Mouse (Mus musculus): Measurements from ENCODE around the gene Atg4d. TPM values are rescaled to one million over a fixed set of nuclear protein-coding genes. Genes with fewer than 3 reads are reported as not detected.
"Not testable (repeated sequence)": the region's sequence is repeated elsewhere in the genome, so short reads cannot be mapped to it uniquely, and the experiment has no call there.

The Atg4d gene
- polyA plus RNA-seq (2012; rRNA removed), result 93.2 and 106 TPM in 2 replicates

DNA sequence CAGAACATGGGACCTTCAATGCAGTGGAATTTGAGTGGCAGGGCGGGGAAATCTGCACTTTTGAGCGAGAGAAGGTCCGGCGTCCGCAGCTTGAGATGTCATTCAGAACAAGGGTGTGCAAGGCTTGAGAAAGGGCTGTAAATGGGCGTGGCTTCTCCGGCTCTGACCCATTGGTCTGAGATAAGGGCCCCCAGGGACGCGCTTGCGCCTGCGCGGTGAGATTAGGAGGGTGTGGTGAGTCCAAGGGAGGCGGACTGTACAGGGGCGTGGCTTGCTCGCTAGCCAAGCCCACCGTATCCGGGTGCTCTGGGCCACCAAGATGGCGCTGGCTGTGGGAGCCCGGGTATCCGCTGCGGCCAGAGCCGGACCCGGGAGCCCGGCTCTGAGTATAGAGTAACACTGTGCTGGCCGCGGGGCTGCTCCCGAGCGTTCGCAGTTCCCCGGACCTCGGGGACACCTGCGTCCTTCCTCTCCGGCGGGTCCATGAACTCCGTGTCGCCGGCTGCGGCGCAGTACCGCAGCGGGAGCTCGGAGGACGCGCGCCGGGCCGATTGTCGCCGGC, at the start of gene Atg4d:
Gene Atg4d, plus strand, starts transcription at position 294 of the 562 bp plus-strand sequence.
- under 1% methylated on average over 49 of the region's 49 CpGs for WGBS
- DNase-seq (ENCODE audit: low read depth, low spot score), result peak; percentile 100

DNA sequence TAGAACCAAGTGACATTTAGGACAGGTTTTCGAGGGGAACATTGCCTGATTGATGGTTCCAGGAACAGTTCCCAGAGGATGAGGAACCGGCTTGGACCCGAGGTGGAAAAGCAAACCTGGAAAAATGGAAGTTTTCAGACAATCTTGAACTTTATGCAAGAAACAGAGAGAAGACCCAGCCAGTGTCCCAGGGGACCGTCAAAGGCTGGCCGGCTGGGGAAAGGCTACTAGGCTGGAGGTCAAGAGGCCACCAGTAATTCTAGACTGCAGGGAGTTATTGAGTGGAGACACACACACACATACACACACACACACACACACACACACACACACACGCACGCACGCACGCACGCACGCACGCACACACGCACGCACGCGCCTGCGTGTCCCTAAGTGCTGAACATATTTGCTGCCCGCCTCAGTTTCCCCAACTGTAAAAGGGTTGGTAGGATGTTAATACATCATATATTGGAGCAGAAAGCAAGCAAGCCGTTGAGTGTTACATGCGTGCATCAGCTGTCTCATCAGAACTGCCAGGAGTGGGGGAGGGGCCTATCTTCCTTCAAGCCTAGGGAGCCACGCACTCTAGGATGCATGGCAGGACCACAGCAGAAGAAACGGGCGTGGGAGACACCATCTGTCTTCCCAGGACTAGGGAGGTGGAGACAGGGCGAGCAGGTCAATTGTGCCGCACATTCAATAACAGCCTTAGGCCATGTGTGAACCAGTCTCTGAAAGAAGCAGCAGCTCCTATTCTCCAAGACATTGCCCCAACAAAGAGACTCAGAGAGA, 48.8 kb upstream of the Atg4d start:
- 69% methylated on average over 25 of the region's 25 CpGs for WGBS
- no peak for DNase-seq (ENCODE audit: low read depth, low spot score)

DNA sequence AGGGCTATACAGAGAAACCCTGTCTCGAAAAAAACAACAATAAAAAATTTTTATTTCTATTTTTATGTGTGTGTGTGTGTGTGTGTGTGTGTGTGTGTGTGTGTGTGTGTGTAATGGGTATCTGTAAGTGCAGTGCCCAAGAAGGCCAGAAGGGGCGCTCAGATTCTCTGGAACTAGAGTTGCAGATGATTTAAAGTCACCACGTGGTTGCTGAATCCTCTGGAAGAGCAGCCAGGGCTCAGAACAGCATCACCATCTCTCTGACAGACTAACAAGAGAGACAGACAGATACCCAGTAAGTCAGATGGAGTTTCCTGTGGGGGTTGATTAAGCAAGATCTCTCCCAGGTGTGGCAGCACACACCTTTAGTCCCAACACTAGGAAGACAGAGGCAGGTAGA, 45.3 kb upstream of the Atg4d start:
- DNase-seq (ENCODE audit: low read depth, low spot score), result no peak
- WGBS, result 47% methylated on average over 3 of the region's 3 CpGs

DNA sequence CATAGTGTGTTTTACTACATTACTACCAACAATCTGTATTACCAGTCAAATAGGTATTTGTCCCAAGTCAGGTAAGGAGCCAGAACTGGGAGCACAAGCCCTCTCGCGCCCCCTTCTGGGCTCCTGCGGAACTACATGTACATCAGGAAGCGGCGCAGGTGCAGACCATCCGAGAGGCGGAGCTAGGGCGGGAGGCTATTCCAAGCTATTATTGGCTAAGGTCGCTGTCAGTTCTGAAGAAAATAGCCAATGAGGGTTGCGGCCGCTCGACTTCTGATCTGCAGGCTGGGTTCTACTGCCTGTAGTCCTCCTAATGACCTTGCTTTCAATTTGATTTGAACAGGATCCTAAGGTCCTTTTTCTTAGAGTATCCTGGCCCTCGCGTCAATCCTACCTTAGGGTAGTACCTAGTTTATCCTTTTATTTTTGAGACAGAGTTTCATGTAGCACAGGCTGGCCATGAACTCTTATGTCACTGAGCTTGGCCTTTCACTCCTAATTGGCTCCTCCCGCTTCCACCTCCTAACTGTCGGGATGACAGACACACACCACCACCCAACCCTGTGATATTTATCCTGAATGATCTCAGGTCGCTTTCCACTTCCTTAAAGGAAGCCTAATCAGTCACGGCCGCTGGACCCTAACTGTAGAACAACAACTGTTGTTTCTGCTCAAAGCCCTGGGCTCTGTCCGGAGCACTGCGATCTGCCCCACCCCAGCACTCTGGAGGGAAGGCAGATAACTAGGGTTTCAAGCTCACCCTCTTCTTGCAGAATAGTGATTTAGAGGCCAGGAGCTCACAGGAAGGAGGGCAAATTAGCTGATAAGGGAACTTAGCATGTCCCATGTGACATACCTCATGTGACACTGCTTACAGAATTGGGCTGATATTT, 44.4 kb upstream of the Atg4d start:
- peak; percentile 87 for DNase-seq (ENCODE audit: low read depth, low spot score)
- 4% methylated on average over 21 of the region's 21 CpGs for WGBS

DNA sequence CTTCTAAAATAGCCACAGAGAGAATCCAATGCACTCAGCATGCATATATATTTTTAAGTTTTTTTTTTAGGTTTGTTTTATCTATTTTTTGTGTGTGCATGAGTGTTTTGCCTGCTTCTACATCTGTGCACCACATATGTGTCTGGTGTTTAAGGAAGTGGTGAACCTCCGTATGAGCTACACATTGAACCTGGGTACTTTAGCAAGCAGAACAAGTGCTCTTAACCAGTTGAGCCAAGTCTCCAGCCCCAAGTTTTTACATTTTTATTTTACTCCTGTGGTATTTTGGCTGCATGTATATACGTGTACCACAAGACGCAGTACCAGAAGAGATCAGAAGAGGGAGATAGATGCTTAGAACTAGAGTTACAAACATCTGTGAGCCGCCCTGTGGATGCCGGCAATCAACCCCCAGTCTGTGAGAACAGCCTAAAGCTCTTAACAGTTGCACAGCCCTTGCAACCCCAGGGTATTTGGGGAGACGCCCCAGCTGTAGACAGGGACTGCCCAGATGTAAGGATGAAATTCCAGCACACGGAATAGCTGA, 43.6 kb upstream of the Atg4d start:
- peak; percentile 76 for DNase-seq (ENCODE audit: low read depth, low spot score)
- 11% methylated on average over 7 of the region's 7 CpGs for WGBS

DNA sequence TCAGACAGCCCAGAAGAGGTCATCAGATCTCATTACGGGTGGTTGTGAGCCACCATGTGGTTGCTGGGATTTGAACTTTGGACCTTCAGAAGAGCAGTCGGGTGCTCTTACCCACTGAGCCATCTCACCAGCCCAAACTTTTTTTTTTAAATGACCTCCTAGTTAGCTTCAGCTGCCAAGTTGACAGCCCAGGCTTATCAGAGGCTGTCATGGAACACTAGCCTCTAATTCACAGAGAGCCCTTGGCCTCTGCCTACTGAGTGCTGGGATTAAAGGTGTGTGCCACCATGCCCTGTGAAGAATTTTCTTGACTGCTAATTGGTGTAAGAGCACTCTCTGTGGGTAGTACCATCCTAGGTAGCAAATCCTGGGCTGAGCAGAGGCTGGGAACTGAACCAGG, 41.6 kb upstream of the Atg4d start:
- WGBS, result 44% methylated on average over 2 of the region's 2 CpGs
- DNase-seq (ENCODE audit: low read depth, low spot score), result not testable (repeated sequence)

DNA sequence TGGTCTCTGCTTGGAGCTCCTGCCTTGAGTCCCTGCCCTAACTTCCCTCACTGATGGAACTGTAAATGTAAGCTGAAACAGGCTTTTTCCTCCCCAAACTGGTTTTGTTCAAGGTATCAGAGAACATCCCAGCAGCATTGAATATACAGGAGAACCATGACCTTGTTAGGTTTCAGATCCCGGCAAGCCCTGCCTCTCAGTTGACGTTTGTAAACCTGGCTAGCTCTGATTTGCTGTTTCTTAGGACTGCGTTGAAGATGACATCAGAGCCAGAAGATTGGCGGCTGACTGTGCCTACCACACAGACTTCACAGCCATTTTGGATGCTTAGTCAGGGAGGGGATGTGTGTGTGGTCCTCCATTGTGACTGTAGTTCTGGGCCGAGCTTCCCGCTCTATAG, 41.2 kb upstream of the Atg4d start:
- WGBS, result 97% methylated on average over 6 of the region's 6 CpGs
- no peak for DNase-seq (ENCODE audit: low read depth, low spot score)

DNA sequence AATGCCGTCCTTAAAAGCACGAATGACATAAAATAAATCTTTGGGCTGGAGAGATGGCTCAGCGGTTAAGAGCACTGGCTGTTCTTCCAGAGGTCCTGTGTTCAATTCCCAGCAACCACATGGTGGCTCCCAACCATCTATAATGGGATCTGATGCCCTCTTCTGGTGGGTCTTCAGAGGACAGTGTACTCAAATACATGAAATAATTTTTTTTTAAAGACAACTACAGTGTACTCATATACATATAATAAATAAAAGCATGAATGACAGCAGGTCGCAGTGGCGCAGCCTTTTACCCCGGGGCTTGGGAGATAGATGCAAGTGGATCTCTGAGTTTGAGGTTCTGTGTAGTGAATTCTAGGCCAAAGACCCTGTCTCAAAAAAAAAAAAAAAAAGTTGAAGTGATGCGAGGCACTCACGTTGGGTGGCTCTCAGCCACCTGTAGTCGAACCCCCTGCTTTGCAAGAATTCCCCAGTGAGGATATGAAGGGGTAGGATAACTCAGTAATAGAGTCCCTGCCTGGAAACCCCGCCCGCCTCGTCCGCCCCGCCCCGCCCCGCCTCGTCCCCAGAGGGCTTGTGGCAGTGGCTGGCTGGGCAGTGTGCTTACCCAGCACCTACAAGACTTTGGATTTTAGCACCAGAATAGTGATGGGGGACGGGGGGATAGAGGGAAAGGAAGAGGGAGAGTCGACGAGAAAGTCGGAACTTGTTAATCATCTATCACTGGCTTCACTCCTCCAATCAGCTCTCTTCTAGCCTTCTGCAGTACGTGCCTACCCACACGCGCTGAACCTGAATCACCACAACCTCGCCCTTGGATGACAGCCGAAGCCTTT, 40.3 kb upstream of the Atg4d start:
- 17% methylated on average over 26 of the region's 26 CpGs for WGBS
- DNase-seq (ENCODE audit: low read depth, low spot score), result no peak

DNA sequence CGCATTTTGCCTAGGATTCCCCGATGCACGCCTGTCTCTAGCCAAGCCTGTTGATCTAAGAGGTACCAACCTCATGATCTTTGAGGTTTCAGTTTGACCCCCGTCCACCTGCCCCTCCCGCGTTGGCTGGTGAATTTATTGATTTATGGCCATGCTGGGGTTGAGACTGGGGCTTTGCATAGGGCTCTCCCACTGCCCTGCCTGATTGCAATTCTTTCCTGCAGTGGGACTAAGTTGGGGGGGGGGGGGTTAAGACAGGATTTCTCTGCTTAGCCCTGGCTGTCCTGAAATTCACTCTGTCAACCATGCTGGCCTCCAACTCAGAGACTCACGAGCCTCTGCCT, 39.7 kb upstream of the Atg4d start:
- DNase-seq (ENCODE audit: low read depth, low spot score), result no peak
- WGBS, result 4% methylated on average over 7 of the region's 7 CpGs

DNA sequence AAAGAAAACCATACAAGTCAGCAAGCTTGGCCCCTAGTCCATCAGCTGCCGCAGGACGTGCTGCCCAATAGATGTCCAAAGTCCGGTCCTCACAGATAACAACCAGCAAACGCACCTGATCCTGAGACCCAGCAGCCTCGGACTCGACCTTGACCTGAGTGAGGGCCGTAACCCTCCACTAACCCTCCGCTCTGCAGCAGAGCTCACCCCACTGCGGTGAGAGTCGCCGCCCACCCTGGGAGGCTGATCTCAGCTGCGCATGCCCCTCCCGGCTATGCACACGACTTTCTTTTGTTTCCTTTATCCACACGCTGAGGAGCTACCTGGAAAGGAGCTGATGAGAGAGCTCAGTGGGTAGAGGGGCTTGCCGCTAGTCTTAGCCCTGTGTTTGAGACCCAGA, 37.8 kb upstream of the Atg4d start:
- 10% methylated on average over 16 of the region's 16 CpGs for WGBS
- no peak for DNase-seq (ENCODE audit: low read depth, low spot score)

DNA sequence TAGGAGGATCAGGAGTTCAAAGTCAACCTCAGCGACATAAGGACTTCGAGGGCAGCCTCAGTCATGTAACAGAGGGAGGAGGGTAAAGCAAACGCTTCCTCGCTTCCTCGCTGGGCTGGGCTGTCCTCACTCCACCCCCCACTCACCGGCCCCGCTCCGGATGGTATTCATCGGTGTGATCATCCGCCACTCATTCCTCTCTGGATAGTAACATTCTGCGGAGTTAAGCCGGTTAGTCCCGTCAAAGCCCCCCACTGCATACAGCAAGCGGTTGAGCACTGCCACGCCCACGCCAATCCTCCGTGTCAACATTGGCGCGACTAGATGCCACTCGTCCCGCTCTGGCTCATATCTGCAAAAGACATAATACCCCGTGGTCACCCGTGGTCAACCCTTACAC, 33.5 kb upstream of the Atg4d start:
- 66% methylated on average over 23 of the region's 23 CpGs for WGBS

DNA sequence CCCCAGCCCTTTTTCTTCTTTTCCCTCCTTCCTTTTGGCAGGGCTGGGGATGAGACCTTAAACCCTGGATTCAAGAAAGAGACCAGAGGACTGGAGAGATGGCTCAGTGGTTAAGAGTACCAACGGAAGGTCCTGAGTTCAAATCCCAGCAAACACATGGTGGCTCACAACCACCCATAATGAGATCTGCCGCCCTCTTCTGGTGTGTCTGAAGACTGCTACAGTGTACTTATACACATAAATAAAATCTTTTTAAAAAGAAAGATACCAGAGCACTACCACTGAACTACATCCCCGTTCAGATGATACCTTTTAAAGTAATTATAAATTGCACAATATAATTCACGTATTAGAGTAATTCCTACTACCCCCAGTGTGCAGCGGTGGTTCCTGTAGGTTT, 32.2 kb upstream of the Atg4d start:
- WGBS, result 89% methylated on average over 5 of the region's 5 CpGs
- no peak for DNase-seq (ENCODE audit: low read depth, low spot score)

More for the DNA sequence above, 33.5 kb upstream of the Atg4d start:
- DNase-seq (ENCODE audit: low read depth, low spot score), result no peak

DNA sequence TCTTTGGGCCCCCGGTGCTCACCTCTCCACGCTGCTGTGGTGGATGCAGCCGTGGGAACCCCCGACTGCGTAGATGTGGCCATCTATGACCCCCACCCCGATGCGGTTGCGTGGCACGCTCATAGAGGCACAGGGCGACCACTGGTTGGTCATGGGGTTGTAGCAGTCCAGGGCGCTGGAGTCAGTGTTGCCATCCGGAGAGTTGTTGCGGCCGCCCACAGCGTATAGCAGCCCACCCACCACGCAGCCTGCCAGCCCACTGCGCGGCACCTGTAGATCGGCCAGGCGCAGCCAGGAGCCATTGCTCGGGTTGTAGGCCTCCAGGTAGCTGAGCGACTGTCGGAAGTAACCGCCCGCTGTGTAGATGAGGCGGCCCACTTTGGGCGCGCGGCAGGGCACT, 31.7 kb upstream of the Atg4d start:
- no peak for DNase-seq (ENCODE audit: low read depth, low spot score)
- 96% methylated on average over 29 of the region's 29 CpGs for WGBS

DNA sequence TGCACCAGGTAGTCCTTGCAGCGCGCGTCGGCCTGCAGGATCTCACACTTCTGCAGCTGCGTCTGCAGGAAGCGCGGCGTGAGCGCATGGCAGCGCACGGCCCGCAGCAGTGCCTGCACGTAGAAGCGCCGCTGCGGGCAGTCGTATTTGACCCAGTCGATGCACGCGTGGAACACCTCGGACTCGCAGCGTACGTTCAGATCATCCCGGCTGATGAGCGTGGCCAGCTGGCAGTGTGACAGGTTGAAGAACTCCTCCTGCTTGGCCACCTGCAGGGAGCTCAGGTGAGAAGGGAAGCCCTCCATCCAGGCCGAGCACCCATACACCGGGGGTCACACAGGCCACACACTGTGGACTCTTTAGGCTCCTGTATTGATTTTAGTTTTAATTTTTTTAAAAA, 31.3 kb upstream of the Atg4d start:
- DNase-seq (ENCODE audit: low read depth, low spot score), result no peak
- 95% methylated on average over 28 of the region's 28 CpGs for WGBS

DNA sequence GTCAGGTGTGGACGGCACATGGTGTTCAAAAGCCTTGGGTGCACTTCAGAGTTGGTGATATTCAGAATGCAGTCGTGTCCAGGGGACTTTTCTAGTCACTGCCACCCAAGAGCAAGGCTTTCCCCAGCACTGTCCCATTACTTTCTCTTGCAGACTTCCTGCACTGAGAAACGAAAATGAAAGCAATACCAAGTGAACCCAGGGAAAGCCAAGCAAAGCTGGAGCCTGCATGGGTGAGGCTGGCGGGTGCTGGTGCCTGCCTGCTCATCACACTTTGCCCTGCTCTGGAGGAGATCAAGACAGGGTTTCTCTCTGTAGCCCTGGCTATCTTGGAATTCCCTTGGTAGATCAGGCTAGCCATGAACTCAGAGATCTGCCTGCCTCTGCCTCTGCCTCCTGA, 29.8 kb upstream of the Atg4d start:
- no peak for DNase-seq (ENCODE audit: low read depth, low spot score)
- WGBS, result 33% methylated on average over 4 of the region's 4 CpGs

DNA sequence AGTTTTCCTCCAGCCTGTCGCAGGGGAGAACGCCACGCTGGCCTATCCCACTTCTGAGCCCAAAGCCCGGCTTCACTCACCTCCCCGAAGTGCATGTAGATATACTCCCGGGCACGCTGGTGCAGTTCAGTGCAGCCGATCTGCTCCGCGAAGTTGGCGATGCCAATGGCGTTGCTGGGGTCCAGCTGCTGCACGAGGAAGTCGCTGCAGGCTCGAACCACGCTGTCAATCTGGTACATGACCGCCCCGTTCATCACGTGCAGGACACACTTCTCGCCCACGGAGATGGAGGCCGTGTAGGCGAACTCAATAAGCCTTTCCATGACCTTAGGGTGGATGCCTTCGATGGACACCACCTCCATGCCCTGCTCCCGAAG, 28.1 kb upstream of the Atg4d start:
- no peak for DNase-seq (ENCODE audit: low read depth, low spot score)
- 83% methylated on average over 25 of the region's 25 CpGs for WGBS

DNA sequence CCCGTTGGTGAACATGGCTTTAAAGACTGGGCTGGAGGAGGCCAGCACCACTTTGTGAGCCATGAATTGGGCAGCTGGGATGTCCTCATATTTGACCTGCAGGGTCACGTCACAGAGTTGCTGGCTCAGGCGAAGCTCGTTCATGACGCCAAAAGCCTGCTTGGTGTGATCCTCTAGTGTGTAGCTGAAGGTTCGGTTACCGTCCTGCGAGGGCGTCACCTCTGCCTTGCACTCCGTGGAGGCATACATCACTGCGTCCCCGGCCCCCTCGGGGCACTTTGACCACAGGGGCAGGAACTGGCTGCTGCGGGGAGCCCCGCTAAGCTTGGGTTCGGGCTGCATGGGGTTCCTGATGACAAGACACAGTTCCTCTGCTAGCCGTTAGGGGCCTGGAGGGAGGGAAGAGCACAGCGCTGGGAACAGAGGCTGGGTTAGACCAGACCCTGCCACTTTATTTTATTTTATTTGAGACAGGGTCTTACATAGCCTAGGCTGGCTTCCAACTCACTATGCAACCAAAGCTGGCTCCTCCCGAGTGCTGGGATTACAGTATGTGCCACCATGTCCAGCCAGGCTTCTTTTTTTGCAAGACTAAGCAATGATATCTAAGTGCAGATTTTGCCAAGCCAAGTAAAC, 27.6 kb upstream of the Atg4d start:
- no peak for DNase-seq (ENCODE audit: low read depth, low spot score)
- WGBS, result 16% methylated on average over 19 of the region's 19 CpGs

DNA sequence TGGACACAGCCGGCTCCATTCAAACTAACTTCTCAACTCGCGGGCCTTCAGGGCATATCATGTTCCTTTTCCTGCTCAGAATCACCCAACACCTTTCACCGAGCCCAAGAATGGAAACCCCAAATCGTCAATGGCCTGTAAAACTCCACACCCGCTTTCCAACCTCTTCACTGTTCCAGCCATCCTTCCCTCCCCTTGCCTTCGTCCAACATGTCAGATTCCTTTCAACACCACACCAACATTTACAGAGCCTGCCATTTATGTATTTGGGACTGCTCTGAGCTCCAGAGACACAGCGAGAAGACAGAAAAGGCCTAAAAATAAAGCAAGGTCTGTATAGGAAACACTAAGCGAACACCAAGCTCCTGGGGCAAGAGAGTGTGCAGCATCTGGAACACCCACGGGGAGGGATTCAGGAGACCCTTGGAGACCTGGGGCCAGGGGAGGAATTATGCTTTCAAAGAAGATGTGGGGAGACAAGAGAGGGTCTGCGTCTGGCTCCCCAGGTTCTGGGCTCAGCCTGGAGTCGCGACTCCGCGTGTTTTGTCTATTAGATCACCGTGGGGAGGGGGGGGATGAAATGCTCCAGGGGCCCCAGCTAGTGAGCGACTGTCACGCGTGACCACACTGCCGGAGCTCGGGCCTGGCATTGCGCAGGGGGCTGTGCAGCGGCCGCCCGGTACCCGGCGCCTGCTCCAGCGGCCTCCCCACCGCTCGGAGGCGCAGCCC, 26.9 kb upstream of the Atg4d start:
- 2% methylated on average over 31 of the region's 31 CpGs for WGBS
- no peak for DNase-seq (ENCODE audit: low read depth, low spot score)
